Mouse (Mus musculus) C3H10T1/2 (cell line): ENCODE measurements around the gene Fam172a. TPM values are rescaled to one million over a fixed set of nuclear protein-coding genes. Genes with fewer than 3 reads are reported as not detected.

ENCODE experiments used
- polyA plus RNA-seq, 2 experiments: library from polyadenylated mRNA; unstranded; fragments of >200 nt; fragmentation: generic; extraction: Trizol; gene quantifications; one replicate each; pipeline ENCODE4 v1.2.1; 2012; ENCODE audit warnings: missing spikeins in 2 of 2

The Fam172a gene
- 1 to 10 TPM in 1 of 2 experiments, under 1 TPM in 1; 0.67 to 8.8 TPM for polyA plus RNA-seq

DNA sequence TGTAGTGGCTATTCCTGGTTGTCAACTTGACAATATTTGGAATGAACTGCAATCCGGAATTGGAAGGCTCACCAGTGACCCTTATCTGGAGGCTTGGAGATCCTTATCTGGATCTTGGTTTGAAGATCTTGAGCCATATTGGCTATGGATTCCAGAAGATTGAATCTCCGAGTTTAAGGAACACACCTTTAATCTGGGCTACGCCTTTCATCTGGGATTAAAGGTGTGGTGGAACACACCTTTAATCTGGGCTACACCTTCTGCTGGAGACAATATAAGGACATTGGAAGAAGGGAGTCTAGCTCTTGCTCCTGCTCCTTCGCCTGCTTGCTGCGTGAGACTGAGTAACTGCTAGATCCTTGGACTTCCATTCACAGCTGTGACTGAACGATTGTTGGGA is at the start of gene Fam172a:
Gene Fam172a, plus strand, starts transcription at position 301 of the 400 bp plus-strand sequence.

DNA sequence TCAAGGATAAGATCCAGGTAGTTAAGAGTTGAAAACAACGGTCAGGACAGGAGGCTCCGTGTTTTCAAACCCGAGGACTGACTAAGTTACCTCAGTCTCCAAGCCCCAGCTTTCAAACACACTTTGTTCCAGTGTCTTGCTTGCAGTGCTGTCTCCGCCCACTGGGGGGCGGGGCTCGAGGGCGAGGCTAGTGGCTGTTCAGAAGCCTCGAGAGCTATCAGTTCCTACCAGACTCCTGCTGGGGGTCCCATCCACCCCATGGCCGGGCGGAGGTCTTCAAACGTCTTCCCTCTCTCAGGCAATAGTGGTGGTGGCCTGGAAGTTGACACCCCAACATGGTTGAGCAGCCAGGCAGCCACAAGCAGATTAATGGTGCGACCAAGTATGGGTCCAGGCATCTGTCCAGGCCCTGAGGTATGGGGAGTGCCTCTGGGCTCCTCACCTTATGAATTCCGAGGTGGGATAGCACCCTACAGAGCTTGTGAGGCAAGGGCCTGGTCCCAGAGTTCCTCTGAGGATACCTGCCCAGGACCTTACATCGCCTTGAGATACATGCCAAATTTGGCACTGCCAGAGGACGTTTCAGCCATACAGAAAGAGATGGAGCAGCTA is 323.0 kb downstream of the Fam172a start, which contains the start of gene Pou5f2:
Gene Pou5f2, plus strand, starts transcription at position 220 of the 612 bp plus-strand sequence.

DNA sequence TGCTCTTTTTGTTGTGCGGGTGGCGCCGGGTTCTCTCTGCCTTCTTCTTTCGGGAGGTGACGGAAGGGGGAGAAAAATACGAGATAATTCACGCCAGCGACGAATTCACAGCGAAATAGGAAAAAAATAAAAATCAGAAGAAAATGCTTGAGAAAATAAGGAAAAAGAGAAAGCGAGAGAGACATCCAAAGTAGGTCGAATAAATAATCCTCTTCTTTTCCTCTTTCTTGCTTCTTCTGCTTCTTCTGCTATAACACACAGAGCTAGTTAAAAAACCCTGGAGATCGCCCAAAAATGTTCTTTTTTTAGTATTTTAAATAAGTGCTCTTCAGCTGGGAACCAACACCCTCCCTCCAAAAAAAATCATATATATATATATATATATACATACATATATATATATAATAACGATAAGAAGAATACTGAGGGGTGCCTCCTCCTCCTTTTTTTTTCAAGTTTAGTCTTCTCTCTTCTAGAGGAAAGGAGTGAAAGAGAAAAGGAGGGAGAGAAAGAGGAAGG is 497.9 kb downstream of the Fam172a start, which contains the start of gene Nr2f1:
Gene Nr2f1, minus strand, starts transcription at position 116 of the 519 bp plus-strand sequence.

